Mouse (Mus musculus) midbrain, embryonic 12.5 days (tissue): ENCODE data around the gene Hmx1. TPM values are rescaled to one million over a fixed set of nuclear protein-coding genes. Genes with fewer than 3 reads are reported as not detected.

Experiments used
- ATAC-seq: fragments of 200-750 bp; cut with Nextera tagmentation; 2 replicates; pipeline ENCODE4 v1.8.0; 2017; ENCODE audit warnings: low read depth, moderate TSS enrichment, moderate library complexity; ENCODE audit not compliant: low FRiP score
- H3K27ac ChIP-seq: fragments of 300-500 bp; sonication (generic); replicated peaks from 2 replicates; pipeline ENCODE4 v1.5.1; 2016; ENCODE audit warnings: mild to moderate bottlenecking
- H3K27me3 ChIP-seq: fragments of 300-500 bp; sonication (generic); 2 replicates; pipeline ENCODE4 v1.6.1; 2016; ENCODE audit warnings: mild to moderate bottlenecking
- H3K36me3 ChIP-seq: fragments of 300-500 bp; sonication (generic); 2 replicates; pipeline ENCODE4 v1.6.1; 2016
- H3K4me1 ChIP-seq: fragments of 300-500 bp; sonication (generic); 2 replicates; pipeline ENCODE4 v1.6.1; 2016
- H3K4me2 ChIP-seq: fragments of 300-500 bp; sonication (generic); replicated peaks from 2 replicates; pipeline ENCODE4 v1.6.1; 2016; ENCODE audit warnings: mild to moderate bottlenecking, moderate library complexity
- H3K4me3 ChIP-seq: fragments of 300-500 bp; sonication (generic); 2 replicates; pipeline ENCODE4 v1.5.1; 2016; ENCODE audit warnings: mild to moderate bottlenecking
- H3K9ac ChIP-seq: fragments of 300-500 bp; sonication (generic); replicated peaks from 2 replicates; pipeline ENCODE4 v1.6.1; 2016; ENCODE audit warnings: mild to moderate bottlenecking, moderate library complexity
- H3K9me3 ChIP-seq: fragments of 300-500 bp; sonication (generic); 2 replicates; pipeline ENCODE4 v1.6.1; 2016; ENCODE audit warnings: mild to moderate bottlenecking
- WGBS: fragments of 180-500 bp; shearing (Covaris S2); methylation state at CpG from one replicate; pipeline ENCODE4 v1.1.7; 2016; 5-methylcytosine and 5-hydroxymethylcytosine counted together
- polyA plus RNA-seq: library from polyadenylated mRNA; unstranded; fragments of >200 nt; fragmentation: Nextera tagmentation; extraction: Ambion mirVana; gene quantifications from 2 replicates; pipeline ENCODE4 v1.2.1, GENCODE M21; 2016

The Hmx1 gene
- polyA plus RNA-seq, 1 experiment from 2014 or later, result 1.2 TPM

DNA sequence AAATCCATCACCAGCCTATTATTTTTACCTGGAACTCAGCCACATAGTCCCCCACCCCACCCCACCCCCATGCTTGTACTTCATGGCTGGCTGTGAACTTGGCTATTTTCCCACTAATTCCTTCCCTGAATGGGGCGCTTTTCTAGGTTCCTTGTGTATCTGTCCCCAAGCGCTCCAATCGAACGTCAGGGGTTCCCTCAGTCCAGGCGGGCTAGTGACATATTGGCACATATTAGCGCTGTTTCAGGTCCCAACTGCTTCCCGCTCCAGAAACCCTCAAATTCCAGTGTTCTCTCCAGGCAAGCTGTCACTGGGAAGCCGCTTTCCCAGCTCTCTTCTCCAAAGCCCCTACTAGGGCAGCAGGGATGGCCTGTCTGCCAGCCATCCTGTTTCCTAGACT lies 12.3 kb downstream of the Hmx1 start:
- peaks cover 98% of the 10 kb centered on the region for H3K27me3 ChIP-seq
- no peak for ATAC-seq
- no peaks in the 10 kb centered on the region for H3K9me3 ChIP-seq
- H3K4me3 ChIP-seq, result no peak overlapping the region
- 0 out of 2 replicates have a peak, but pooled peaks cover 11% of the 10 kb centered on the region for H3K4me1 ChIP-seq
- H3K9ac ChIP-seq, result no peak overlapping the region
- no peak overlapping the region for H3K4me2 ChIP-seq
- 4% methylated on average over 8 of the region's 8 CpGs for WGBS
- no peak overlapping the region for H3K27ac ChIP-seq
- no peaks in the 10 kb centered on the region for H3K36me3 ChIP-seq

DNA sequence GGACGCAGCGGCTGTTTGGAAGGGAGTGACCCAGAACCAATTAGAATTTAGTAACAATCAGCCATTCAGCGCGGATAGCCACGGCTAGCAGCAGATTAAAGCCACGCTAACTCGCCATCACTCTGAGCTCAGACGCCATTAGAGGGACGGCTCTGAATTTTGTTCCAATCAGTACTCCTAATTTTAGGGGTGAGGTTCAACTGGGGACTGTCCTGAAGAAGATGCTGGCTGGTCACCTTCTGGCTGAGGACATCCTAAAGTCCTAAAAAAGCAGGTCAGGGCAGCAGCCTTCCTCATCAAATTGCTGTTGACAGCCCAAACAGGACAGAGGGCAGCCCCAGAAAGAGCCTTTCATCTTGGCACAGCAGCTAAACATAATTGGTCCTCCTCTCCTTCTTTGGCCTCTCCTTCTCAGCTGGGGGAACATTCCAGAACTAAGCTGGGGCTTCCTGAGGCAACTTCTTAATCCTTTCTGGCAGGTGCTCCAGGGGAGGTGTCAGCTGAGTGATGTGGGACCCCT lies 18.6 kb downstream of the Hmx1 start:
- Histone ChIP-seq H3K9ac (no peak overlapping the region), H3K27me3 (peaks cover 90% of the 10 kb centered on the region), H3K4me1 (no peaks in the 10 kb centered on the region), H3K36me3 (no peaks in the 10 kb centered on the region), H3K9me3 (no peaks in the 10 kb centered on the region), H3K4me3 (no peak overlapping the region), H3K4me2 (no peak overlapping the region), H3K27ac (no peak overlapping the region)
- no peak for ATAC-seq
- 48% methylated on average over 9 of the region's 9 CpGs for WGBS

DNA sequence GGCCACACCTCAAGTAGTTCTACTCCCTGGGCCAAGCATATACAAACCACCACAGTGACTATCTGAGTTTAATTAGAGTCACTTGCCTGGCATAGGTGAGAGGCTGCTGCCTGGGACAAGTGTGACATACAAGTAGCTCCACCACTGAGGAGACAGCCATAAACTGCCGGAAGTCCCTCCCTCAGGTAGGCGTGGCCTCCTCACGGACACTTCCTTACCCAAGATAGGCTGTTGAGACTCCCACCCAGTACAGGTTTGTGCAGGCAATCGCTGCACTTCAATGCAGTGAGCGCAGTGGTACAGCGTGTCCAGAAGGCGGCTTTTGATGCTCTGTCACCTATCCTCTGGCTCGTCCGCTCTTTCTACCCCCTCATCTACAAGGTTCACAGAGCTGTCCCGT lies 22.1 kb downstream of the Hmx1 start:
- H3K4me1 ChIP-seq, result peaks cover 7% of the 10 kb centered on the region; the same call in 1 of the 2 replicates
- 71% methylated on average over 10 of the region's 10 CpGs for WGBS
- no peaks in the 10 kb centered on the region for H3K9me3 ChIP-seq
- no peak for ATAC-seq
- no peak overlapping the region for H3K4me3 ChIP-seq
- no peak overlapping the region for H3K9ac ChIP-seq
- H3K27me3 ChIP-seq, result peaks cover 82% of the 10 kb centered on the region
- H3K27ac ChIP-seq, result no peak overlapping the region
- H3K4me2 ChIP-seq, result no peak overlapping the region
- no peaks in the 10 kb centered on the region for H3K36me3 ChIP-seq

DNA sequence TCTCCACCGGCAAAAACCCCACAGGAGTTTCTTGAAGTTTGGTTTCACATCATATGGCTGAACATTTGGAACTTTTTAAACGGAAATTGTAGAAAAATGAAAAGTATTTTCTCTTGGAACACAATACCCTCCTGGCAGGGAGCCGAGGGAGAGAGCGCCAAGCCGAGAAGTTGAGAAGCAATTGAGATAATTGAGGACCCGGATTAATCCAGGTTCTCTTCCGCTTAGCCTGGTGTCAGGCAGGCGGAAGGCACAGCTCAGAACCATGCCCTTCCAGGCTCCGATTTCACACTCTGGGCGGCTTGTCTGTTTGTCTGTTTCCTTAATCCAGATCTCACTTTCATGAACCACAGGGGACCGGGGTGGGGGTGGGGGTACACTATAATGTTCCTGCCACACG lies 23.9 kb downstream of the Hmx1 start:
- Histone ChIP-seq H3K9me3 (no peaks in the 10 kb centered on the region), H3K9ac (no peak overlapping the region), H3K4me3 (no peak overlapping the region), H3K36me3 (no peaks in the 10 kb centered on the region), H3K27me3 (peaks cover 85% of the 10 kb centered on the region), H3K4me1 (peaks cover 7% of the 10 kb centered on the region; the same call in 1 of the 2 replicates), H3K4me2 (no peak overlapping the region), H3K27ac (no peak overlapping the region)
- no peak for ATAC-seq
- 15% methylated on average over 12 of the region's 12 CpGs for WGBS

DNA sequence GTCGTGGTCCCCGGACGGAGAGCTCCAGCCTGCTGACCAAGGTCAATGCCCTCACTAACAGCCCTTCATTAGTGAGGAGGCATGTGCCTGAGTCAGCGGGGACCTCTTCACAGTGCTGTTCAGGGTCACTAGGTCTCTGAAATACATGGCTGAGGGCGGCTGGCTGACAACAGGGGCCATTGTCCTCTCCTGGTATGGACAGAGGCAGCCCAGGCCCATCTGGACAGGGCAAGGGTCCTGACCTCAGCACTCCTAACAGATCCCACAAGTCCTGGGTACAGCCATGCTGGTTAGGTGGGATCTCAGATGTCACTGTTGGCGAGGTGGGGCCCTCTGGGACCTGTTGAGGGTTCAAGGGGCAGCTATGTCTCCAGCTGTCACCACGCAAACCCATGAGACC lies 28.8 kb downstream of the Hmx1 start:
- H3K27ac ChIP-seq, result no peak overlapping the region
- H3K9ac ChIP-seq, result no peak overlapping the region
- peaks cover 7% of the 10 kb centered on the region; the same call in 1 of the 2 replicates for H3K4me1 ChIP-seq
- 54% methylated on average over 7 of the region's 7 CpGs for WGBS
- ATAC-seq, result no peak
- H3K9me3 ChIP-seq, result no peaks in the 10 kb centered on the region
- no peaks in the 10 kb centered on the region for H3K36me3 ChIP-seq
- H3K4me2 ChIP-seq, result no peak overlapping the region
- H3K27me3 ChIP-seq, result peaks cover 62% of the 10 kb centered on the region
- no peak overlapping the region for H3K4me3 ChIP-seq

DNA sequence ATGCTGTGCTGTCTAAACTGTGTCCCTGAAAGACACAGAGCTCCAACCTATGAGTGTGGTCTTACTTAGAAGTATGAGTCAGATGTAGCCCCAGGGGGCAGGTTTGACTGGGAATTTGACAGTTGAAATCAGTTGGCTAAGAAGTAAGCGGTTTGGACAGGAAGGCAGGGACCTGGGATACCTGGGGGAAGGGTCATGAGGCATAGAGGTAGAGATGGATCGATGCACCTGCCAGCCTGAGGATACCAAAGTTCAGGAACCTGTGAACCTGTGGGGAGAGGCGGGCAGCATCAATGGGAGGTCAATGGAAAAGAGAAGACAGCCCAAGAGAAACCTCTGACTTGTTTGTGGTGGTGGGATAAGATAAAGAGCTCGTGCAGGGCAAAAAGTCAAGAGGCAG lies 32.7 kb downstream of the Hmx1 start:
- ATAC-seq, result no peak
- Histone ChIP-seq H3K27me3 (peaks cover 43% of the 10 kb centered on the region), H3K9ac (no peak overlapping the region), H3K4me3 (no peak overlapping the region), H3K4me2 (no peak overlapping the region), H3K4me1 (peaks cover 10% of the 10 kb centered on the region; the same call in 1 of the 2 replicates), H3K36me3 (no peaks in the 10 kb centered on the region), H3K9me3 (no peaks in the 10 kb centered on the region), H3K27ac (no peak overlapping the region)
- 74% methylated on average over 4 of the region's 4 CpGs for WGBS

DNA sequence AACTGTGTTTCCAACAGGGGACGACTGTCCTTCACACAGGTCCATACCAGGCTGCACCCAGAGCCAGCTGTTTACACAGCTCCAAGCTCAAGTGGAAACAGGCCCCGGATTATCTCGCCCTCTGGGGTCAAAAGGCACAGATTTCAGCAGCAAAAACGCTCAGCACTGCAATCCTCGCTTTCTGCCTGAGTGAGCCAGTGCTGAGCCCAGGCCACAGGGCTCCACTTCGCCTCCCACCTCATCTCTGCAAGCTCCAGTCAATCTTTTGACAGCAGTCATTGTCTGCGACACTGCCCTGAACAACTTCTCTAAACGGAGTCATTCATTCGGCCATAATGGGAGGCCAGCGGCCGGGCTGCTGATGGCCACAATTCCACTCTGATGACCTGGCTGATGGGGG lies 36.3 kb downstream of the Hmx1 start:
- Histone ChIP-seq H3K36me3 (no peaks in the 10 kb centered on the region), H3K27me3 (peaks cover 28% of the 10 kb centered on the region), H3K4me3 (no peak overlapping the region), H3K9ac (no peak overlapping the region), H3K9me3 (no peaks in the 10 kb centered on the region), H3K4me1 (peaks cover 12% of the 10 kb centered on the region; the same call in 1 of the 2 replicates), H3K4me2 (no peak overlapping the region), H3K27ac (no peak overlapping the region)
- WGBS, result 5% methylated on average over 11 of the region's 11 CpGs
- no peak for ATAC-seq

DNA sequence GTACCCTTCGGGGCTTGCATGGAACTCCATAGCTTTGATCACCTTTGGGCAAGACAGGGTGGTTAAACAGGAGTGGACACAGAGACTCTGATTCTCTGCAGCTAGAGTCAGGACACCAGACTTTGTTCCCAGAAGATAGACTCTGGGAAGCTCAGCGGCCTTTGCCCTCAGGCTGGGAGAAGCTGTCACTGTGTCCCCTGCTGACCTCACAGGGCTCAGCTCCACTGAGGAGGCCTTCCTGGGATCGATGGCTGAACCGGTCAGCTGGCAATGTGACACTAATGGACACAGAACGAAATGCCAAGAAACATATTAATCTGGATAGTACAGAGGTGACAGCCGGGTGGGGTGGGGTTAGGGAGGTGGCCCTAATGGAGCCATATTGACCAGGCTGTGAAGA lies 39.0 kb downstream of the Hmx1 start:
- H3K9ac ChIP-seq, result no peak overlapping the region
- H3K9me3 ChIP-seq, result no peaks in the 10 kb centered on the region
- peaks cover 12% of the 10 kb centered on the region; the same call in 1 of the 2 replicates for H3K4me1 ChIP-seq
- no peaks in the 10 kb centered on the region for H3K36me3 ChIP-seq
- H3K4me2 ChIP-seq, result no peak overlapping the region
- 71% methylated on average over 6 of the region's 6 CpGs for WGBS
- no peak overlapping the region for H3K27ac ChIP-seq
- H3K4me3 ChIP-seq, result no peak overlapping the region
- H3K27me3 ChIP-seq, result peaks cover 24% of the 10 kb centered on the region
- ATAC-seq, result no peak

DNA sequence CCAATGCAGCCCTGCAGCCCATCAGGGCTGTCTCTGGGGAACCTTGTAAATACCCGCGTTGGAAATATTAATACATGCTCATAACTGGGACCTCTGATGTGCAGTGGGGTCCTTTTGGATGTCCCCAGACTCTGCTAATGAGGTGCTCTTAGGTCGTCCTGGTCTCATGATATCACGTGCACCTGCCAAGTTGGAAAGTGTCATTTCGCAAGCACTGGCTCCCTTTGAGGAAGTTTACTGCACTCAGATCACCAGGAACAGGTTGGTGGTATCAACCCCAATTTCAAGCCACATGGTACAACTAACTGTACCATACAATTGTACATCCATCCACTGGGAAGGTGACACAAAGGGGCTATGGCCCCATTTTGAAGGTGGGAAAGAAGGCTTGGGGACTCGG lies 39.5 kb downstream of the Hmx1 start:
- H3K4me1 ChIP-seq, result peaks cover 12% of the 10 kb centered on the region; the same call in 1 of the 2 replicates
- H3K27ac ChIP-seq, result no peak overlapping the region
- H3K4me3 ChIP-seq, result no peak overlapping the region
- no peak overlapping the region for H3K9ac ChIP-seq
- H3K36me3 ChIP-seq, result no peaks in the 10 kb centered on the region
- WGBS, result 79% methylated on average over 6 of the region's 6 CpGs
- no peak overlapping the region for H3K4me2 ChIP-seq
- ATAC-seq, result no peak
- H3K27me3 ChIP-seq, result peaks cover 24% of the 10 kb centered on the region
- H3K9me3 ChIP-seq, result no peaks in the 10 kb centered on the region

DNA sequence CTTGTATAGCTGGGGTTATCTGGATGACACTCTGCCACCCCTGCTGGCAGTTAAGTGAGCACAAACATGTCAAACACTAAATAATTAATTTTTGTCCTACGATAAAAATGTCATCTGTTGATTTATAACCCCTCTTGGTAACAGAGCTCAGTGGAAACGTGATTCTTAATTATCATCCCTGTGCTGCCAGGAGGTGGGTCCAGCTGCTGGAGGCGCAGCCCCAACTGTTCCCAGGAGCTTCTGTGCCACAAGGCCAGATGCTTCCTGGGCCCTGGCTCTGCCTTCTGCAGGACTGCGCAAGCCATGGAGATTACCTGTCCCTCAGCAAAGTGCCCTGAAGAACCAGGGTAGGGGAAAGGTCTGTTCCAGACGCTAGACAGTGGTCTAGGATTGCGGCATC lies 43.2 kb downstream of the Hmx1 start:
- Histone ChIP-seq H3K4me3 (no peak overlapping the region), H3K36me3 (no peaks in the 10 kb centered on the region), H3K27me3 (peaks cover 13% of the 10 kb centered on the region), H3K9me3 (no peaks in the 10 kb centered on the region), H3K4me2 (no peak overlapping the region), H3K9ac (no peak overlapping the region), H3K27ac (no peak overlapping the region), H3K4me1 (no peaks in the 10 kb centered on the region)
- ATAC-seq, result no peak
- WGBS, result 82% methylated on average over 6 of the region's 6 CpGs

DNA sequence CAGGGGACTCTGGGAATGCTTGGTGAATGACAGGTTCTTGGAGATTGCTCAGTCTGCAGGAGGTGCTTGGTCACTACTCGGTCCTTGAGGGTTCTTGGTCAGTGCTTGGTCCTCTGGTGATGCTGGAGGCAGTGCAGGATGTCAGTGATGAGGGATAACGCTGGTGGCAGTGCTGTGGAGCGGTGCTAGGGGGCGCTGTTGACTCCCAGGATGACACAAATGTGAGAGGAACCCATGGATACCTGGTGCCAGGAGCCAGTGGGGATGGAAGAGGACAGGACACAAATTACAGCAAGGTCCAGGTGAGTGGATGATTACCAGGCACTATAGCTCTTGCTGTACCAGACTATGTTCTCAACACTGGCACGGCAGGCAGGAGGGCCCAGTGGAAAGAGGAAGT lies 45.1 kb downstream of the Hmx1 start:
- Histone ChIP-seq H3K27ac (no peak overlapping the region), H3K4me1 (no peaks in the 10 kb centered on the region), H3K4me2 (no peak overlapping the region), H3K4me3 (no peak overlapping the region), H3K9ac (no peak overlapping the region), H3K9me3 (no peaks in the 10 kb centered on the region; the same call in 1 of the 2 replicates), H3K36me3 (no peaks in the 10 kb centered on the region), H3K27me3 (0 out of 2 replicates have a peak, but pooled peaks cover 13% of the 10 kb centered on the region)
- 42% methylated on average over 5 of the region's 5 CpGs for WGBS
- no peak for ATAC-seq

DNA sequence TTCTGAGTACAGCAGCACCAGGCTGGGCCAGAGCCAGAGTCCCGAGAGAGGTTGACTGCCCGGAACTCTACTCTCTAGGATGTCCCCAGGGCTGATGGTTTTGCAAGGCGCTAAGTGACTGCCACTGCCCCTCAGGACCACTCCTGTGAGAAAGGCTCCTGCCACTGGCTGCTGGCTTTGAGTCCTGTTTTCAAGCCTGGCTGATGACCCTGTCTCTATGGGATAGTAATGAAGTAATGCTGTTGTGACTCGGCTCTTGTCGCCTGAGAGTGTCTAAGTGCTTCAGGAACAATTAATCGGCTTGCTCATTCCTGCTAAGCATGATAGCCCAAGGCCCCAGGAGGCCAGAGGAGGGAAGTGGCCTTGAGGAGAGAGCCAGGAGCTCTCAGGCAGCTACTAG lies 45.8 kb downstream of the Hmx1 start:
- no peaks in the 10 kb centered on the region for H3K36me3 ChIP-seq
- H3K9me3 ChIP-seq, result no peaks in the 10 kb centered on the region; the same call in 1 of the 2 replicates
- no peak overlapping the region for H3K27ac ChIP-seq
- no peak overlapping the region for H3K9ac ChIP-seq
- ATAC-seq, result no peak
- H3K4me2 ChIP-seq, result no peak overlapping the region
- H3K27me3 ChIP-seq, result 0 out of 2 replicates have a peak, but pooled peaks cover 9% of the 10 kb centered on the region
- no peaks in the 10 kb centered on the region for H3K4me1 ChIP-seq
- WGBS, result 74% methylated on average over 6 of the region's 6 CpGs
- no peak overlapping the region for H3K4me3 ChIP-seq

DNA sequence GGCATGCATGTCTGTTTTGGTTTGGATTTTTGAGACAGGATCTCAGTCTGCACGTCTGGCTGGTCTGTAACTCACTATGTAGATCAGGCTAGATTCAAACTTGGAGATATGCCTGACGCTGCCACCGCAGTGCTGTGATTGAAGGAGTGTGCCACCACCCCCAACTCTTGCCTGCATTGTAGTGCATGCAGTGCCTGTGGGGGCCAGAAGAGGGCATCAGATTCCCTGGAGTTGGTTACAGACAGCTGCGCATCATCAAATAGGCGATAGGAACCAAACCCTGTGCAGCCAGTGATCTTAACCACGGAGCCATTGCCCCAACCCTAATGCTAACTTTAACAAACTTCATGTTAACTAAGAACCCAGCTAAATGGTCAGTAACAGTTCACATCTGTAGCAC lies 49.9 kb downstream of the Hmx1 start:
- Histone ChIP-seq H3K27me3 (peaks cover 8% of the 10 kb centered on the region; the same call in 1 of the 2 replicates), H3K4me2 (no peak overlapping the region), H3K36me3 (no peaks in the 10 kb centered on the region), H3K4me1 (no peaks in the 10 kb centered on the region), H3K9ac (no peak overlapping the region), H3K27ac (no peak overlapping the region), H3K4me3 (no peak overlapping the region), H3K9me3 (no peaks in the 10 kb centered on the region; the same call in 1 of the 2 replicates)
- 81% methylated on average over 6 of the region's 6 CpGs for WGBS
- no peak for ATAC-seq
